Mouse (Mus musculus) T-helper 2 cell (primary cell): Measurements from ENCODE around the gene Hivep1.

Source experiments
- in situ Hi-C: fragments of 300-600 bp; cut with MboI, MseI; formaldehyde crosslinking; loops from one replicate; pipeline ENCODE4 v1.15.1; 2025; ENCODE audit warnings: high pct_unique_total_duplicates

Gene Hivep1

GRCm38 (mm10) chr13:42213556-42213955 is 161.7 kb downstream of the Hivep1 start:
- in situ Hi-C loops: no loop called here

GRCm38 (mm10) chr13:42222401-42222800 is 170.6 kb downstream of the Hivep1 start:
- in situ Hi-C loops: loop anchor here (10.0 kb wide), 1 partner anchor 1518 kb away; no protein-coding TSS in a partner anchor

GRCm38 (mm10) chr13:42228849-42229248 is 177.0 kb downstream of the Hivep1 start:
- in situ Hi-C loops: loop anchor here (10.0 kb wide), 1 partner anchor 1524 kb away; no protein-coding TSS in a partner anchor

- in situ Hi-C loops: no loop called here
Observed at GRCm38 (mm10) chr13:42233741-42234419, 182.1 kb downstream of the Hivep1 start.

GRCm38 (mm10) chr13:42238520-42238919 is 186.7 kb downstream of the Hivep1 start:
- in situ Hi-C loops: no loop called here

- in situ Hi-C loops: loop anchor here (10.0 kb wide), 1 partner anchor 1253 kb away; no protein-coding TSS in a partner anchor
Observed at GRCm38 (mm10) chr13:42242131-42242530, 190.3 kb downstream of the Hivep1 start.
